Mouse (Mus musculus) hindbrain, embryonic 16.5 days (tissue): ENCODE results near the gene Bpi. TPM values are rescaled to one million over a fixed set of nuclear protein-coding genes. Genes with fewer than 3 reads are reported as not detected.
A peak's percentile ranks its signal among the peaks of the same experiment; 100 is the strongest.

Source experiments
- ATAC-seq: fragments of 200-750 bp; cut with Nextera tagmentation; 2 replicates; pipeline ENCODE4 v1.8.0; 2017; ENCODE audit warnings: moderate TSS enrichment, moderate library complexity
- H3K27ac ChIP-seq: fragments of 300-500 bp; sonication (generic); 2 replicates; pipeline ENCODE4 v1.5.1; 2014; ENCODE audit warnings: low read depth, mild to moderate bottlenecking, control low read depth, low read length, moderate library complexity
- H3K27me3 ChIP-seq: fragments of 300-500 bp; sonication (generic); replicated peaks from 2 replicates; pipeline ENCODE4 v1.6.1; 2014; ENCODE audit warnings: low read length; ENCODE audit not compliant: control insufficient read depth, insufficient read depth
- H3K36me3 ChIP-seq: fragments of 300-500 bp; sonication (generic); 2 replicates; pipeline ENCODE4 v1.6.1; 2014; ENCODE audit warnings: mild to moderate bottlenecking, low read length, moderate library complexity, mixed read lengths; ENCODE audit not compliant: control insufficient read depth, insufficient read depth
- H3K4me1 ChIP-seq: fragments of 300-500 bp; sonication (generic); 2 replicates; pipeline ENCODE4 v1.6.1; 2014; ENCODE audit warnings: low read depth, low read length; ENCODE audit not compliant: control insufficient read depth, insufficient read depth
- H3K4me2 ChIP-seq: fragments of 300-500 bp; sonication (generic); 2 replicates; pipeline ENCODE4 v1.6.1; 2014; ENCODE audit warnings: mild to moderate bottlenecking, low read length, control low read depth, moderate library complexity
- H3K4me3 ChIP-seq: fragments of 300-500 bp; sonication (generic); 2 replicates; pipeline ENCODE4 v1.5.1; 2014; ENCODE audit warnings: mild to moderate bottlenecking, low read length, control low read depth, moderate library complexity
- H3K9ac ChIP-seq: fragments of 300-500 bp; sonication (generic); 2 replicates; pipeline ENCODE4 v1.6.1; 2014; ENCODE audit warnings: low read depth, mild to moderate bottlenecking, control low read depth, low read length, moderate library complexity
- H3K9me3 ChIP-seq: fragments of 300-500 bp; sonication (generic); 2 replicates; pipeline ENCODE4 v1.6.1; 2014; ENCODE audit warnings: mild to moderate bottlenecking, low read length, moderate library complexity; ENCODE audit not compliant: control insufficient read depth
- WGBS: fragments of 180-500 bp; shearing (Covaris S2); extraction: QIAGEN DNeasy Blood & Tissue Kit; methylation state at CpG from one replicate; pipeline ENCODE4 v1.1.7; 2014; 5-methylcytosine and 5-hydroxymethylcytosine counted together
- polyA plus RNA-seq: library from polyadenylated mRNA; unstranded; fragments of >200 nt; fragmentation: Nextera tagmentation; extraction: Ambion mirVana; gene quantifications from 2 replicates; pipeline ENCODE4 v1.2.1, GENCODE M21; 2015

The Bpi gene
- polyA plus RNA-seq, 1 experiment from 2014 or later = not detected

DNA sequence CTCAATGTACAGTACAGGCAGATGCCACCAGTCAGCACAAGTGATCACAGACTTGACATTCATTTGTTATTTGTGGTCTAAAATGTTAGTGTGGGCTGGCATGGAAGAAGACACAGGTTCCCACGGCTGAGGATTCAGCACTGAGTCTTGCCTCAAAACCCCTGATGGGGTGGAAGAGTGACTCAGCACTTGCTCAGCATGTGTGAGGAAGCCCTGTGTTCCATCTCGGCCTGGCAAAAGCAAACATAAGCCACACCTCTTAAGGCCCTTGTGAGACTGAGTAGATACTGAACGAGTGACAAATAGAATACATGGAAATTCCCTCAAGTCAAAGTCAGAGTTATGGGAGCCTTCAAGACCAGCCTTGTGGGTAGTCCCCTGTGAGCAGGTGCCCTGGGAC lies 24.8 kb upstream of the Bpi start:
- H3K4me2 ChIP-seq = no peak overlapping the region
- no peak overlapping the region for H3K4me3 ChIP-seq
- no peak overlapping the region for H3K9ac ChIP-seq
- H3K4me1 ChIP-seq = peaks cover 13% of the 10 kb centered on the region
- 82% methylated on average over 3 of the region's 3 CpGs for WGBS
- no peak overlapping the region for H3K27ac ChIP-seq
- H3K27me3 ChIP-seq = no peaks in the 10 kb centered on the region
- no peak for ATAC-seq
- no peaks in the 10 kb centered on the region for H3K36me3 ChIP-seq
- H3K9me3 ChIP-seq = no peaks in the 10 kb centered on the region

DNA sequence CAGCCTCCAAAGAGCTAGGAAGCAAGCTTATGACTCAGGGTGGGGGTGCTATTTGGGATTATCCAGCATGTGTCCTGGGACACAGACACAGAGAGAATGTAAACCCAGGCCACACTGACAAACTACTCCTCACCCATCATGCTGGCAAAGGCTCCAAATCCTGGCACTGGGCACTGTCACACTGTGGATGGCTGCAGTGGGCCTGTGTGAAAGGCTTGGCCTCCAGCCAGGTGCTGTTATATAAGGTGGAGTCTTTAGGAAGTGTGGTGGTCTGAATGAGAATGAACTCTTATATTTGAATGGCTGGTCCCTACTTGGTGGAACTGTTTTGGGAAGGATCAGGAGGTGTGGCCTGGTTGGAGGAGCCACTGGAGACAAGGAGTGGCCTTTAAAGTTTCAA lies 21.2 kb upstream of the Bpi start:
- Histone ChIP-seq H3K4me2 (no peak overlapping the region), H3K9me3 (peaks cover 4% of the 10 kb centered on the region; the same call in 1 of the 2 replicates), H3K27me3 (no peaks in the 10 kb centered on the region), H3K4me1 (no peaks in the 10 kb centered on the region), H3K4me3 (no peak overlapping the region), H3K36me3 (no peaks in the 10 kb centered on the region), H3K9ac (no peak overlapping the region), H3K27ac (no peak overlapping the region)
- no peak for ATAC-seq

DNA sequence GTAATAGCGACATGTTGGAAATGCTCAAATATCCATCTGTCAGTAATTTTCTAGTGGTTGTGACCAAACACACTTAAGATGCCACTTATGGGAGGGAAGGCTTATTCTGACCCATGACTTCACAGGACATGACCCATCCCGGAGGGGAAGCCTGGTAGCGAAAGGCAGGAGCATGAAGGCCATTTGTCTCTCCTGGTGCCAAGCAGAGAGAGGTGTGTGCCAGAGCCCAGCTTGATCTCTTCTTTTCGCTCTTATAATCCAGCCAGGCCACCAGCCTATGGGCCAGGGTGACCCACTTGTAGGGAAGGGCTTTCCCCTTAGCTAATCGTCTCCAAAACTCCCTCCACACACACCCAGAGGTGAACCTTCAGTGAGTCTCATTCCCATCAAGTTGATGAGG lies 19.8 kb upstream of the Bpi start:
- Histone ChIP-seq H3K9me3 (peaks cover 4% of the 10 kb centered on the region; the same call in 1 of the 2 replicates), H3K4me2 (no peak overlapping the region), H3K9ac (no peak overlapping the region), H3K4me1 (no peaks in the 10 kb centered on the region; the same call in 1 of the 2 replicates), H3K27me3 (no peaks in the 10 kb centered on the region), H3K4me3 (no peak overlapping the region), H3K36me3 (no peaks in the 10 kb centered on the region), H3K27ac (no peak overlapping the region)
- no peak for ATAC-seq
- 85% methylated on average over 5 of the region's 5 CpGs for WGBS

DNA sequence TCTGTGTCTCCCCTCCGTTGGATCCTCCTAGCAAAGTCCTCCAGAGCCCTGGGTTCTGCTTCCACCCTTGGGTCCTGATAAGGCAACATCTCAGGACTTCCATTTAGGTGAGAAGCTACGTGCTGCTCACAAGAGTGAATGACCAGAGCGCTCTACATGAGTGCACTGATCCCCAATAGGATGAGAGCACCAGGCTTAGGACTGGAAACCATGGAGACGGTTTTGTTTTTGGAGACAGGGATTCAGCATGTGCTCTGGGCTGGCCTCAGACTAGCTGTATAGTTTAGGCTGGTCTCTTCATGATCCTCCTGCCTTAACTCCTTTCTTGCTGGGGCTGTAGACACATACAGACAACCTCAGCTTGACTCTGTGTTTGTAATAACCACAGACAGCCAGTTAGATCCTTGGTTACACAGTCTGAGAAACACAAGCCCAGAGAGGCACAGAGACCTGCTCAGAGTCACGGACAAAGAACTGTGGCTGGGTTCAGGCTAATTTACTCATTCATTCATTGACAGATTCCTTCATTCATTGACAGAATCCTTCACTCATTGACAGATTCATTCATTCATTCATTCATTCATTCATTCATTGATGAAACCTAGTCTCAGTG lies 16.7 kb upstream of the Bpi start:
- Histone ChIP-seq H3K9ac (no peak overlapping the region), H3K4me3 (no peak overlapping the region), H3K4me1 (no peaks in the 10 kb centered on the region; the same call in 1 of the 2 replicates), H3K27ac (no peak overlapping the region), H3K36me3 (no peaks in the 10 kb centered on the region), H3K9me3 (peaks cover 4% of the 10 kb centered on the region; the same call in 1 of the 2 replicates), H3K4me2 (no peak overlapping the region), H3K27me3 (no peaks in the 10 kb centered on the region)
- WGBS = 49% methylated on average over 5 of the region's 5 CpGs
- no peak for ATAC-seq

DNA sequence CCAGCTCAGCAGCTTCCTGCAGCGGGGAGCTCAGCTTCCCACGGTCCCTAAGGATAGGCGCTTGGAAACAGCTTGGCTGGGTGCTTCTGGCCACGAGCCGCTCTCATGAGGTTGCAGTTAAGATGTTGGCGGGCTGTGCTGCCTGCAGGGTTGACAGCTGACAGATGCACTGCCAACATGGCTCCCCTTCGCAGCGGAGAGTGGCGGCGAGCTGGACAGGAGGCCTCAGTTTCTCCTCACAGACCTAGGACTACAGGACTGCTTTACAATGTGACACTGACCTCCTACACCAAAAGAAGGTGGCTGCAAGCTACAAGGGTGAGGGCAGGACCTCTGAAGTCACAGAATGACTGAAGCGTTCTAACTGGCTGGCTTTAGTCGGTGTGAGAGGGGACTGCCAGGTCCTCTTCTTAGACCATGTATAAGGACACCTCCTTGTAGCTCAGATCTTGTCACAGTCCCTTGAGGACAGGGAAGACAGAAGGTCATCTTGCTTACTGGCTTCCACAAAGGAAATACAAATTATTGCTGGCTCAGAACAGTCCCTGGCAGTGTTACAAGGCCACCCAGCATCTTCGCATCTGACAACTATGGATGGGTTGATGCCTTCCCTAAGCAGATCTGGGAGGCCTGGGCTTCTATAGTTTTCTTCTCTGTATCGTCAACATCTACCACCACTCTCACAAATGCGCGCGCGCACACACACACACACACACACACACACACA lies 15.6 kb upstream of the Bpi start:
- 79% methylated on average over 18 of the region's 18 CpGs for WGBS
- H3K27ac ChIP-seq = no peak overlapping the region
- H3K36me3 ChIP-seq = no peaks in the 10 kb centered on the region
- 0 out of 2 replicates have a peak, but pooled peaks have one; percentile 42 for ATAC-seq
- no peak overlapping the region for H3K4me3 ChIP-seq
- H3K9ac ChIP-seq = no peak overlapping the region
- peaks cover 4% of the 10 kb centered on the region; the same call in 1 of the 2 replicates for H3K9me3 ChIP-seq
- H3K4me2 ChIP-seq = no peak overlapping the region
- no peaks in the 10 kb centered on the region for H3K27me3 ChIP-seq
- no peaks in the 10 kb centered on the region; the same call in 1 of the 2 replicates for H3K4me1 ChIP-seq

DNA sequence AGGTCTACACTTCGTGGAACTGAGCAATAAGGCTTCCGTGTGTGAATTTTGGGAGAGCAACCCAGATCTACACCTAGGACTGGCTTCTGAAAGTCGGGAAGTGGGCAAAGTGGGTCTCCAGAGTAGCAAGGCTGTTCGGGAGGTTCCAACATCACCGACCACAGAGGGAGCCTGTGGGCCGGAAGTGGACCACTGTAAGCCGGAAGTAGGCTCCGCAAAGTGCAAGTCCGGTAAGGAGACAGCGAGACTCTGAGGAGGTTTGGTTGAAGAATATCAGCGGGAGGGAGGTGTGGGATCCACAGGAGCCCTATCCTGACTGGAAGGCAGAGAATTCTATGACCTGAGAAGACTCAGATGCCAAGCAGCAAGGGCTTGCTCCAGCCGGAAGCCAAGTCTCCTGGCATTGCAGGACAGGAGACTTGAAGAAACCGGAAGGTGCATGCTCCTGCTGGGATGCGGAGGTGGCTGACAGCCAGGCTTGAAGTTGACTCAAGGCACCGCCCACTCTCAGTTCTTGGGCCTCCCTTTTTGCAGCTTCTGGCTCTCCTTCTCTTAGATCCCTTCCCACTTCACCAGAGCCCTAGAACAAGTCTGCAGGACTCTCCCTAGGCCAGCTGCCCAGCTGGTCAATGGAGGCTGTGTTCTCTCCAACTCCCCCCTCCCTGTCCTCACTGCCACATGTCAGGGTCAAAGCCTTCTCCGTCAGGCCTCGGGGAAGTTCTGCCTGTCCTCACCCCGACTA lies 14.6 kb upstream of the Bpi start:
- no peak for ATAC-seq
- H3K4me3 ChIP-seq = no peak overlapping the region
- no peak overlapping the region for H3K27ac ChIP-seq
- 81% methylated on average over 18 of the region's 18 CpGs for WGBS
- no peak overlapping the region for H3K4me2 ChIP-seq
- H3K4me1 ChIP-seq = no peaks in the 10 kb centered on the region; the same call in 1 of the 2 replicates
- H3K27me3 ChIP-seq = no peaks in the 10 kb centered on the region
- no peaks in the 10 kb centered on the region for H3K36me3 ChIP-seq
- no peak overlapping the region for H3K9ac ChIP-seq
- peaks cover 4% of the 10 kb centered on the region; the same call in 1 of the 2 replicates for H3K9me3 ChIP-seq

DNA sequence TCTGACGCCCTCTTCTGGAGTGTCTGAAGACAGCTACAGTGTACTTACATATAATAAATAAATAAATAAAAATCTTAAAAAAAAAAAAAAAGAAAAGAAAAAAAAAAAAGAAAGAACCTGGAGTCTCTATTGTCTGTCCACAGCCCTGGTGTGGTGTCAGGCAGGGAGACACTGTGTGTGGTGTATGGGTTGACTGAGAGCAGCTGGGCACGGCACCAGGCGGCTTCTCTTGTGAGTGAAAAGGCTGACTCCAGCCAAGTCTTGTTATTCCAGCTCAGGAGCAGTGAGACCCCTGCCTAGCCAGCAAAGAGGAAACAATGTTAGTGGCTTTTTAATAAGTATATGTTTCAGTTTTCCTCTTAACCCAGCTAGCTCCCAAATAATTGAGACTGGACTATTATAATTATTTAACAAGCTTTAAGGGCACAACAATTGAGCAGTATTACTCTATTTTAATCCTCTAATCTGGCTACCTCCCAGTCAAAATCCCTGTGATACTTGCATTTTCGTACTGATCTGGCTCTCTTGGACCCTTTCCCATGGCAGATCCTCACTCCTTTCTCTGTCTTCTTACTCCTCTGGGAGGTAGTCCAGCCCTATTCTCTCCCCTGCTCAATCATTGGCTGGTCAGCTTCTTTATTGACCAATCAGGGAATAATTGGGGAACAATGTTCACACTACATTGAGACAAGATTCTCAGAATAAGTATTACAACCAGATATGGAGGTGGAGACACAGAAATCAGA lies 12.6 kb upstream of the Bpi start:
- Histone ChIP-seq H3K27me3 (no peaks in the 10 kb centered on the region), H3K4me2 (no peak overlapping the region), H3K27ac (no peak overlapping the region), H3K9ac (no peak overlapping the region), H3K4me1 (no peaks in the 10 kb centered on the region; the same call in 1 of the 2 replicates), H3K4me3 (no peak overlapping the region), H3K9me3 (no peaks in the 10 kb centered on the region), H3K36me3 (no peaks in the 10 kb centered on the region)
- ATAC-seq = peak; percentile 60; the same call in 1 of the 2 replicates
- WGBS = 56% methylated on average over 4 of the region's 4 CpGs

DNA sequence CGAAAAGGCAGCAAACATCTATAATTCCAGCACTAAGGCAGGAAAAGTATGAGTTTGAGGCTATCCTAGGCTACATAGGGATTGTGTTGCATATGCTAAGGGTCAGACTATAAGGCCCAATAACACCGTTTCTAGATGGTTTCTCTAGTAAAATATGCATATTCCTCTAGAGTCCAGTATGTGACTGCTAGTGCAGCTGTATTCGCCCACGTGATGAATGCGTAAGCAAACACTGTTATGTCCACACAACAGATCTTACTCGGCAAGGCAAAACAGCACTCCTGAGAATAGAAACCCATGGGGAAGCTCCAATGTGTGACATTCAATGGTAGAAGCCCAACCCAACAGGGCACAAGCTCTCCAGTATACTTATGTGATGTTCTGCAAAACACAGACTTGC lies 10.0 kb upstream of the Bpi start:
- H3K4me2 ChIP-seq = no peak overlapping the region
- no peaks in the 10 kb centered on the region for H3K27me3 ChIP-seq
- H3K9ac ChIP-seq = no peak overlapping the region
- H3K4me1 ChIP-seq = no peaks in the 10 kb centered on the region
- H3K4me3 ChIP-seq = no peak overlapping the region
- no peak for ATAC-seq
- H3K36me3 ChIP-seq = no peaks in the 10 kb centered on the region
- H3K27ac ChIP-seq = no peak overlapping the region
- WGBS = 81% methylated on average over 6 of the region's 6 CpGs
- no peaks in the 10 kb centered on the region for H3K9me3 ChIP-seq
